Mouse (Mus musculus) stomach, postnatal 0 days (tissue): ENCODE data around the gene Cpm. TPM values are rescaled to one million over a fixed set of nuclear protein-coding genes. Genes with fewer than 3 reads are reported as not detected.

Experiments used
- ATAC-seq: fragments of 200-750 bp; cut with Nextera tagmentation; 2 replicates; pipeline ENCODE4 v1.8.0; 2017; ENCODE audit not compliant: low FRiP score, low TSS enrichment
- DNase-seq: peaks from one replicate; pipeline ENCODE4 v3.0.0-alpha.2; 2016; ENCODE audit warnings: low spot score
- H3K27ac ChIP-seq: fragments of 300-500 bp; sonication (generic); replicated peaks from 2 replicates; pipeline ENCODE4 v1.5.1; 2014; ENCODE audit warnings: mild to moderate bottlenecking, control low read depth
- H3K27me3 ChIP-seq: fragments of 300-500 bp; sonication (generic); 2 replicates; pipeline ENCODE4 v1.6.1; 2014; ENCODE audit warnings: low read length; ENCODE audit not compliant: control insufficient read depth, insufficient read depth
- H3K36me3 ChIP-seq: fragments of 300-500 bp; sonication (generic); 2 replicates; pipeline ENCODE4 v1.6.1; 2014; ENCODE audit warnings: low read length, mixed read lengths; ENCODE audit not compliant: control insufficient read depth, insufficient read depth
- H3K4me1 ChIP-seq: fragments of 300-500 bp; sonication (generic); replicated peaks from 2 replicates; pipeline ENCODE4 v1.6.1; 2014; ENCODE audit warnings: antibody characterized with exemption; ENCODE audit not compliant: control insufficient read depth, insufficient read depth
- H3K4me2 ChIP-seq: fragments of 300-500 bp; sonication (generic); replicated peaks from 2 replicates; pipeline ENCODE4 v1.6.1; 2014; ENCODE audit warnings: low read depth, mild to moderate bottlenecking, control low read depth, moderate library complexity
- H3K4me3 ChIP-seq: fragments of 300-500 bp; sonication (generic); 2 replicates; pipeline ENCODE4 v1.5.1; 2014; ENCODE audit warnings: low read depth, low read length, control low read depth
- H3K9ac ChIP-seq: fragments of 300-500 bp; sonication (generic); 2 replicates; pipeline ENCODE4 v1.6.1; 2014; ENCODE audit warnings: mild to moderate bottlenecking, low read length, control low read depth, mixed read lengths
- H3K9me3 ChIP-seq: fragments of 300-500 bp; sonication (generic); 2 replicates; pipeline ENCODE4 v1.6.1; 2016; ENCODE audit warnings: low read length; ENCODE audit not compliant: control insufficient read depth
- CTCF ChIP-seq: IDR thresholded peaks from 2 replicates; pipeline ENCODE4 v1.5.1; 2016; ENCODE audit warnings: antibody characterized with exemption, low read depth, mild to moderate bottlenecking, moderate library complexity
- EP300 ChIP-seq: optimal IDR thresholded peaks from 2 replicates; pipeline ENCODE3; 2016; ENCODE audit warnings: antibody characterized with exemption
- WGBS: fragments of 180-500 bp; shearing (Covaris S2); extraction: QIAGEN DNeasy Blood & Tissue Kit; methylation state at CpG from one replicate; pipeline ENCODE4 v1.1.7; 2014; 5-methylcytosine and 5-hydroxymethylcytosine counted together
- polyA plus RNA-seq: library from polyadenylated mRNA; unstranded; fragments of >200 nt; fragmentation: Nextera tagmentation; extraction: Ambion mirVana; gene quantifications from 2 replicates; pipeline ENCODE4 v1.2.1, GENCODE M21; 2015

The Cpm gene
- polyA plus RNA-seq, 1 experiment from 2014 or later: 22.9 TPM

DNA sequence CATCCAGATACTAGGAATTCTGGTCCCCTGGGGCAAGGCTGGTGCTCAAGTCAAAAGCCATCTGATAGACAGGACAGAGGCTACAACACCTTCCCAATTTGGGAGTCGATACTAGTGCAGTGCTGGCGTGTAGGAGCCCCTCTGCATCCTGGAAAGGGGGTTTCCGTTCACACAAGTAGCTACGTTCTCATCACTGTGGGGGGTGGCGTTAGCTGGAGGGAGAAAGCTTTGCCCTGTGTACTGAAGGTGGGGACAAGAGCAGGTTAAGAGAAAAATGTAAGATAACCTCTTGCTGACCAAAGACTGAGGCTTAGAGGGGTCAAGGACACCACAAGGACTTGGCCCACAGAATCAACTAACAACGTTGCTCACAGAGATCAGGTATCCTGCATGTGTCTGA is 14.0 kb downstream of the Cpm start:
- no peaks in the 10 kb centered on the region for H3K9me3 ChIP-seq
- H3K27ac ChIP-seq: no peak overlapping the region
- DNase-seq: no peak
- no peak overlapping the region for H3K4me3 ChIP-seq
- no peaks in the 10 kb centered on the region for H3K36me3 ChIP-seq
- no peak overlapping the region for H3K9ac ChIP-seq
- H3K27me3 ChIP-seq: no peaks in the 10 kb centered on the region
- no peak for TF ChIP-seq CTCF
- TF ChIP-seq EP300: no peak
- 71% methylated on average over 6 of the region's 6 CpGs for WGBS
- H3K4me2 ChIP-seq: no peak overlapping the region
- no peaks in the 10 kb centered on the region for H3K4me1 ChIP-seq
- ATAC-seq: no peak

DNA sequence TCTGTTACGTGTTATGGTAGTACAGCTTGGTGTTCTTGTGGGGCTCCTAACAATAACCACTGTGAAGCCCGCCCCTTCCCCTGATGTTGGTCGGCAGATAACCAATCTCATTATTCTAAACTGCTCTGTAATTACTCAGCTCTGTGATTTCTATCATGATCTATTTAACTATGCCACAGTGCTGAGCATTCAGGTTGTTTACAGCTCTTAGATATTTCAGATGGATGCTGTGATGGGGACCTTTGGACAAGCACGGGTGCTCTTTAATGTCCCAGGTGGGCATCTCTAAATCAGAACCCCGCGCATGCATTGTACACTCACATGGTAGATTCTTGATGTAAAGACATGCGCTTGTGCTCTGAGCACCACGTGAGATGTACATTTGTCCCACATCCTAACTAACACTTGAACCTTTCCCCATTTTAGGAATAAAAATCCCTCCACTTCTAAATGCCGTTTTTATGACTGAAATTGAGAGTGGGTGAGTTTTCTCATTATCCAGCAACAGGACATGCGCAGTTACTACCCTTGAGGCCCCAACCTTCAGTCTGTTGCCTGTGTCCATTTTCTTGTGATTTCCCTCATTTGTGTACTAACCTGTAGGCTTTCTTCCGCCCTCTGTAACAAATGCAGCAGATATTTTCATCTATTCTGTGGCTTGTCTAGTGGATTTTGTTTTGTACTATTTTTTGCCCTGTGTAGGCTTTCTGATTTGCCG is 14.6 kb downstream of the Cpm start:
- H3K9ac ChIP-seq: no peak overlapping the region
- H3K9me3 ChIP-seq: no peaks in the 10 kb centered on the region
- DNase-seq (no peak), ATAC-seq (no peak)
- H3K36me3 ChIP-seq: no peaks in the 10 kb centered on the region
- no peak overlapping the region for H3K4me3 ChIP-seq
- no peak for TF ChIP-seq EP300
- no peak for TF ChIP-seq CTCF
- H3K4me2 ChIP-seq: no peak overlapping the region
- no peaks in the 10 kb centered on the region for H3K4me1 ChIP-seq
- no peak overlapping the region for H3K27ac ChIP-seq
- no peaks in the 10 kb centered on the region for H3K27me3 ChIP-seq
- 87% methylated on average over 12 of the region's 12 CpGs for WGBS

DNA sequence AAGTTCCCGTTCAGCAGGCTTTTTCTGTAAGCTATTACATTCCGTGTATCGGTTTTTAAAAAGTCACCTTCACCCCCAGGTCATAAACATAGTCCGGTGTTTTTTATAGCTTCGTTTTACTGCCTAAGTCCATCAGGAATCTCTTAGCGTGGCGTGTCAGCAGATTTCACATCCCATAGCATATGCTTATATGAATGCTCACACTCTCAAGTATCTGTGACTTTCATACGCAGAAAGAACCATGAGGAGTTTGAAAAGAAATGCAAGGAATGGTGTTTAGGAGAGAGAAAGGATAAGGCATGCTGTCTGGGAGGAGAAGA is 15.1 kb downstream of the Cpm start:
- Histone ChIP-seq H3K4me2 (no peak overlapping the region), H3K4me3 (no peak overlapping the region), H3K9me3 (no peaks in the 10 kb centered on the region), H3K4me1 (no peaks in the 10 kb centered on the region), H3K9ac (no peak overlapping the region), H3K27ac (no peak overlapping the region), H3K27me3 (no peaks in the 10 kb centered on the region), H3K36me3 (no peaks in the 10 kb centered on the region)
- no peak for DNase-seq
- 62% methylated on average over 8 of the region's 8 CpGs for WGBS
- no peak for ATAC-seq
- TF ChIP-seq CTCF (no peak), EP300 (no peak)

DNA sequence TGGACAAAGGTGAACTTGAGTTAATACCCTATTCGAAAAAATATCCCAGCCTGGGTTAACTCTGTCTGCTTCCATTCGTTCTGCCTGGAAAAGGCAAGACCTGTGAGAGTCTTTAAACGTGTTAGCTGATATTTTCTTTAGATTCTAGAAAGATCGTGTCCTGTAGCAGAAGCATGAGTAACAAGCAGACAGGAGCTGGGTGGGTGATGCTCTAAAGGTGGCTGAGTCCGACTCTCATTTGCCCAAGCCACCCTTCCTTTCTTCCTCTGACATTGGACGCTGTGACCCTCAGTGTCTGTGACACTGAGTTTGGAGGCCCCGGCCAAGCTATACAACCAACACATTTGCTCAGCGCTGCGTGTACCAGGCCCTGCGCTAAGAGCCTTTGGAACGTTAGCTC is 15.5 kb downstream of the Cpm start:
- DNase-seq: no peak

DNA sequence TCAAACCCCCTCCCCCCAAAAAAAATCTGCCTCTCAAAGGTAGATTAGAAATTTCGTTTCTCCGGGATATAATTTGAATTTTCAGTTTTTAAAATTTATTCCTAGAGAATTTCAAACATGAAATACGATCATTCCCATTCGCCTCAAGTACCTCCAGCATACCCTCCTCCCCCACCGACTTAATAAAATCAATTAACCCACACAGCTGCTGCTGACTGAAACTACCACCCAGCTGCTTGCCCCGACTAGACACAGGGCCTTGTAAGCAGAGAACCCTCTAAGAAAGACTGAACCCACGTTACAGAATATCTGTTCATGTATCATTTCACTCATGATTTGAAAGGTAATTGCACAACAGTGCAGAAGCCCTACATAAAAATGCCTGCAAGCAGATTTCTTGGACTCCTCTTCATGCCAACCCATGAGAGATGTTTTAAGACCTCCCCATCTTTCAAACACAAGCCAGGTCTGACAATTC is 16.2 kb downstream of the Cpm start:
- no peak overlapping the region for H3K9ac ChIP-seq
- H3K4me3 ChIP-seq: no peak overlapping the region
- H3K27ac ChIP-seq: no peak overlapping the region
- H3K36me3 ChIP-seq: no peaks in the 10 kb centered on the region
- H3K4me1 ChIP-seq: no peaks in the 10 kb centered on the region
- no peak overlapping the region for H3K4me2 ChIP-seq
- DNase-seq: no peak
- no peaks in the 10 kb centered on the region for H3K9me3 ChIP-seq
- ATAC-seq: no peak
- TF ChIP-seq CTCF (no peak), EP300 (no peak)
- 80% methylated on average over 7 of the region's 7 CpGs for WGBS
- no peaks in the 10 kb centered on the region for H3K27me3 ChIP-seq

More for the DNA sequence above, 15.5 kb downstream of the Cpm start:
- H3K27ac ChIP-seq: no peak overlapping the region
- TF ChIP-seq EP300 (no peak), CTCF (no peak)
- ATAC-seq: no peak
- no peak overlapping the region for H3K4me3 ChIP-seq
- WGBS: 77% methylated on average over 11 of the region's 11 CpGs
- no peaks in the 10 kb centered on the region for H3K4me1 ChIP-seq
- no peak overlapping the region for H3K4me2 ChIP-seq
- no peaks in the 10 kb centered on the region for H3K9me3 ChIP-seq
- no peaks in the 10 kb centered on the region for H3K36me3 ChIP-seq
- H3K9ac ChIP-seq: no peak overlapping the region
- no peaks in the 10 kb centered on the region for H3K27me3 ChIP-seq

DNA sequence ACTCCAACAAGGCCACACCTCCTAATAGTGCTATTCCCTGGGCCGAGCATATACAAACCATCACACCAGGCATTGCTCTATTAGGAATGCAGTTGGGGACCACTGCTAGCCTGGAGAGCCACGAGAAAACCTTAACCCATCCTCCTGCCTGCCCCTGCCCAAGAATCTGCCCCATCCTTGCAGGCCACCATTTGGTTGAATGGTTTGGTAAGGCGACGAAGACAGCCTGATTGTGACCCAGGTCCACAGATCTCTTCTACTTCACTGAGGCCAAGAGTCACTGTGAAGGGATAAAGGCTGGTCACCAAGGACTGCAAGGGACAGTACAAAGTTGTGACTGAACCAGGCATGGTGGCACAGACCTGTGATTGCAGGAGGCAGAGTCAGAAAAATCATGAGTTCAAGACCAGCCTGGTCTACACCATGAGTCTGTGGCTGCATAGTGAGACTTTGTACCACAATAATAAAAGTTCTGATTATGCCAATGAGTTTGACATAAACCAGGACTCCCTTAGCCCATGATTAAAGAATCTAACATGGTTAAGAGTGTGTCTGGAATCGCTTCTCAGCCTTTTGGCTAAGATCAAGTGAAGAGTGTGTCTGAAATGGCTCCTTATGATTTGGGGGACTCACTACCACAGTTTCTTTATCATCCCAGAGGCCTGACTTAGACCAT is 17.3 kb downstream of the Cpm start:
- Histone ChIP-seq H3K27me3 (no peaks in the 10 kb centered on the region), H3K4me2 (no peak overlapping the region), H3K27ac (no peak overlapping the region), H3K9ac (no peak overlapping the region), H3K4me3 (no peak overlapping the region), H3K9me3 (no peaks in the 10 kb centered on the region), H3K4me1 (no peaks in the 10 kb centered on the region), H3K36me3 (no peaks in the 10 kb centered on the region)
- TF ChIP-seq CTCF (no peak), EP300 (no peak)
- 90% methylated on average over 5 of the region's 5 CpGs for WGBS
- DNase-seq (no peak), ATAC-seq (0 out of 2 replicates have a peak, but pooled peaks have one; percentile 6)
